Mouse (Mus musculus) thymus, postnatal 0 days (tissue): ENCODE data around the gene Plaur. TPM values are rescaled to one million over a fixed set of nuclear protein-coding genes. Genes with fewer than 3 reads are reported as not detected.
"Not testable (repeated sequence)": the region's sequence is repeated elsewhere in the genome, so short reads cannot be mapped to it uniquely, and the experiment has no call there.

Experiments used
- DNase-seq: peaks from one replicate; pipeline ENCODE4 v3.0.0-alpha.2; 2015; ENCODE audit warnings: low spot score
- polyA plus RNA-seq: library from polyadenylated mRNA; unstranded; fragments of >200 nt; fragmentation: Nextera tagmentation; extraction: Ambion mirVana; gene quantifications from 2 replicates; pipeline ENCODE4 v1.2.1, GENCODE M21; 2015

Plaur gene
- polyA plus RNA-seq, 1 experiment from 2014 or later, result 3.0 TPM

DNA sequence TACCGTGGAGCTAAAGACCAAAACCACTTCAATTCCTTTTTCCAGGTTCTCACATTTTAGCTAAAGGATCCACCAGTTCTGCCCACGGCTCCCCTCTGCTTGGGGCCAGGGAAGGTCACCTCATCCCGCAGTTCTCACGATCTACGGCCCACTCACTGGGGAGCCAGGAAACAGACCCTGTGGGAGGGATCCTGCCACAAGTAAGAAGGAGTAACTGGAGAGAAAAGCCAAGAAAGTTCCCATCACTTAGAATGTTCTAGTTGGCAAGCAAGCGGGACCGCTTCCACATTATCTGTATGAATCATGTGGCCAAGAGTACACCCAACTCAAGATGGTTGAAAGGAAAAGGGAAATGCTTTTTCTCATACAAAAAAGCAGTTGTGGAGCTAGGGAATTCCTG is 14.6 kb downstream of the Plaur start:
- DNase-seq, result no peak

DNA sequence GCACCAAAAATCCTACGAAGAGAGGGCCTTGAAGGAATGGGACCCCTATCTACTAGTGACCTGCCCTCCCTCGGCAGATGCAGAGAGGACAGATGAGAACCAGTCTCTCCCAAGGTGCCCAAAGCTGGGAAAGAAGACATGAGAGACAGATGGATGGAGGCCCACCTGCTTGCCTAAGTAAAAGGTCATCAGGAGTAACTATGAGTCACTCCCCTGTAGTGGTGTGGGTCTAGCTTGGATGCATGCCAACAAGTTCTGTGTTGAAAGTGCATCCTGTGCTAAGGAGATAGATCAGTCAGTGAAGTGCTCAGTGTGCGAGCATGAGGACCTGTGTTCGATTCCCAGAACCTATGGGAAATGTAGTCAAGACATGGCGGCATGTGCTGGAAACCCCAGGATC is 16.6 kb downstream of the Plaur start:
- DNase-seq, result no peak

DNA sequence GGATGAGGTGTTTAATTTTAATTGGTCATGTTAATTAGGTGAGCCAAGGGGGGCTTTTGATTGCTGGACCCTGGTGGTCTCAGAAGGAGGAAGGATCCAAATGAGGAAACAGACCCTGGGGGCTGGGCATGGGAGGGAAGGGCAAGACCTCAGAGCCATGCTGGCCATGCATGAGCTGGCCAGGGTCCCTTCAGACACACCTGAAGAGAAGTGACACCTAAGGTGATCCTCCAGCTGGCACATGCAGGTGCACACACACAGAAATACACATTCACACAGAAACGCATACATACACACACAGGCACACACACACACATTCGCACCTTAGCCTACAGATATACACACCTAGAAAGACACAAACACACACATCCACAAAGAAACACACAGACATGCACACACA is 17.4 kb downstream of the Plaur start:
- no peak for DNase-seq

DNA sequence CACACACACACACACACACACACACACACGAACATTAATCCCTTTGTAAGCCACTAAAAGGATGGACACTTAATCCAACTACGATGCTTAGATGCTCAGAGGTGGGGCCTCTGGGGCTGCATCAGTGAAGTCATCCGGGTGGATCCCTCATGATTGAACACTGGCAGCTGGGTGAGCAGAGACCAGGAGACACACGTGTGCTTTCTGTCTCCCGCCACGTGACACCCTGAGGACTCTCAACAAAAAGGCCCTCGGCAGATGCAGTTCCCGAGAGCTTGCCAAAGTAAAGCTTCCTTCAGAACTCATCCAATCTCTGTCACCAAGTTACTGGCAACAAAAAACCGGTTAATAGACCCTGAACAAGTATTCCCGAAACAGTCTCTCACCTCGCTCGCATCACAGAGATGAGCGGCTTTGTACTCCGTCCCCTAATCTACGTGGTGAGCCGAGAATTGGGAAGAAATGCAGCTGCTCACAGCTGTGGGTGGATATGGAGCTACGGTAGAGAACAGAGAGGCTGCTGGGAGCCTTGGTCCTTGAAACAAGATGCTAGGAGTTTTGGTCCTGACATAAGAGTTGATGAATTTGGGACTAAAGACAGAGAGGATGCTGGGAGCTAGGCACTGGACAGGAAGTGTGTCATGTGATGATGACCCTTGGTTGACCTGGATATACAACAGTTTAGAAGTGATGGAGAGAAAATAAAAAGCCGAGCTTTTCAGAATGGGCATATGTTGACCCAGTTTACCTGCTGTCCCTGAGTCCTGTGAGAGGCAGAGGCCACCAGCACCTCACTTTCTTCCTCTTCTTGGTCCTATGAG is 18.0 kb downstream of the Plaur start:
- DNase-seq, result no peak

DNA sequence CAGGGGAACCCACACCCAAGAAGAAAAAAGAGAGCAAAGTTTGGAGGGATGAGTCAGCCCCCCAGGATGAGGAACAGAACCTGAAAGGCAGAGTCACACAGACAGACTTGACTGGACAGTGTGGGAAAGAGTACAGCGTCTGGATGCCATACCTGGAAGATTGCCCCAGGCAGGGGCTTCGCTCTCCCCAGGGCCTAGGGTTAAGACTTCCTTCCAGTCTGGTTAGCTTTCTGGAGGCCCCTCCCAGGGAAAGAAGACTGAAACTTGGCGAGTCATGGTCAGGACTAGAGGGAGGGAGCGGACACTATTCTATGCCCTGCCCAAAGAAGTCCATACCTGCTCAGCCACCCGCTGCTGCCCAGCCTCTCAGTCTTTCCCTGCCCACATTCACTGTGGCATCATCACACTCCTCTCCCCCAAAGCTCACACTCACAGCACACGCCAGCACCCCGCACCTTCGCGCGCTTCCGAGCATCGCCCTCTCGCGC is 18.7 kb downstream of the Plaur start:
- no peak for DNase-seq

DNA sequence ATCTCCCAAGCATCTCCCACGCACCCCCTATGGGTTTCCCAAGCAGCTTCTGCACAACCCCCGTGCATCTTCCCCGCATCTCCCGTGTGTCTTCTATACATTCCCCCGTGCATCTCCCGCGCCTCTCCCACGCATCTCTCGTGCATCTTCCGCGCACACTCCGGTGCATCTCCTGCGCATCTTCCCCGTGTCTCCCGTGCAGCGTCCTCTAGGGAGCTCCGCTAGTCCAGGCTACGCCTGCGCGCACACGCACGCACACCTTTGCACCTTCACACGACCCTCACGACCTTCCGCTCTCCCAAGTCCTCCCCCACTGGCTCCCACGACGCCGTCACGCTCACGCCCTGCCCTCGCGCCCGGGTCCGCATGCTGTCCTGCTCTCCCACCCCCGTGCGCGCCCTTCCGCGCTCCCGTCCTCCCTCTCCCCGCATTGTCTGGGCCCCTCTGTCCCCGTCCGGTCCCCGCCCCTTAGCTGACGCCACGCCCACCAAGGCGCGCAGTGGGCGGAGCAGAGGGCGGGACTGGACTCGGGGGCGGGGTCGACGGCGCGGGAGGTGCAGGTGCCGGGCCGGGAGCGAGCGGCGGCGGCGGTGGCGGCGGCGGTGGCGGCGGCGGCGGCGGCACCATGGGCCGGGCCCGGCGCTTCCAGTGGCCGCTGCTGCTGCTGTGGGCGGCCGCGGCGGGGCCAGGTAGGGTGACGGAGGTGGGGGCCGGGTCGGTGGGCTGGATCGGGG is 19.4 kb downstream of the Plaur start, which contains the start of gene Cadm4:
Gene Cadm4 (plus strand): TSS at position 550 of the 734 bp plus-strand sequence.
- peak; percentile 91 for DNase-seq

DNA sequence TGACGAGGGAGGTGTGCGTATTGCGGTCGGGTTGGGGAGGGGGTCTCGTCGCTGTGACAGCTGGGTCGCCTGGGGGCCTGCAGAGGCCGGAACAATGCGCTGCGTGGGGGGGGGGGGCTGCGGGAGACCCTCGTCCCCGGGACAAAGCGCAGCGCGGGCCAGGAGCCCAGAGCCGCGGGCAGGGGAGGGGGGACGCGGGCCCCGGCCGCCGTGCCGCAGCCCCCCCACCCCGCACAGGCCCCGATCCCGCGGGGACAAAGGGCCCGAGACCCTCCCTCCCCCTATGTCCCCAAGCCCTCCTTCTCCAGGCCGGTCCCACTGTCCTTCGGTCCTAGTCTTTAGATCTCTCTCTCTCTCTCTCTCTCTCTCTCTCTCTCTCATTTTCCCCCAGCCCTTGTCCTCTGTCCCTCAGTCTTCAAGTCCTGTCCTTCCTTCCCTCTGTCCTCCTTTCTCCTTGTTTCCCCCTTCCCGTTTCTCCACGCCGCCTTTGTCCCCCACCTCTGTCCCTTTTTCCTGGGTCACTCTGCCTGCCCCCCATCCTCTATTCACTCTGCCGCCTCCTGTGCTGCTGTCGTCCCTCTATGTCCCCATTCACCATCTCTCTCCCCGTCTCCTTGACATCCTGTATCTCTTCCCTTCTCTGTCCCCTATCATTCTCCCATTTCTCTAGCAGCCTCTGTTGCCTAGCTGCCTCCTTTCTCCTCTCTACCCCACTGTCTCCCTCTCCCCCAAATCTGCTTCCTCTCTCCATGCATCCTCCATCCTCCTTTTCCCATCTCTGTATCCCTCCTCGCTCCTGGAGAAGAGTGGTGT is 20.1 kb downstream of the Plaur start:
- no peak for DNase-seq

DNA sequence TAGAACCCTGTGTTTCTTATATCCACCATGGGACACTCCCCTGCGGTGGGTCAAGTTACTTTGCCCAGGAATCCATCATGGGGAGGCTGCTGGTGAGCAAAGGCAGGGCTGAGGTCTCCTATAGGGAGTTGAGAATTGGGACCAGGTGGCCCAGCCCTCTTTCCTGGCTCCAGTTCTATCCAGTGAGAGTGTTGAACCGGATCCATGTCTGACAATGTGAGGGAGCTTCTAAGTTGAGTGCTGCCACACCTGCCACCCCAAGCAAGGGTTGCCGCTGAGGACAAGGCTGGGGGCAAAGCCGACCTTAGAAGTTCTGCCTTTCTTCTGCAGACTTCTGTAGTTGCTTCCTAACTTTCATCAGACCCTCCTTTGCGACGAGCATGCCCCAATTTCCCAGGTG is 21.0 kb downstream of the Plaur start:
- DNase-seq, result not testable (repeated sequence)

DNA sequence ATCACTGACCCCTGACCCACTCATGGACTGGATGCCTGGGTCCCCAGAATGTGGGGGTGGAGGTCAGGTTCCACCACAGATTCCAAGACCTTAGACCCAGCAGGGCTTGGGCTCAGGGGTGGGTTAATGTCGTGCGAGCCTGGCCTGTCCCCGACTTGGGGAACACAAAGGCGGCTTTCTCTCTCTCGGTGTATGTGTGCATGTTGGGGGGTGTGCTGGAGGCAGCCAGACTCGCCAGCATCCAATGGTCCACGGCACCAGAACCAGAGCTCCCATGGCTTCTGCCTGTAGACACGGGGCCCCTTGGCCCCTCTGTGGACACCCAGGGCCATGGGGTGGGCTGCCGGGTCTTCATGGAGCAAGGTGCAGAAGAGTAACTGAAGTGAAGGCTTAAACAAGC is 23.2 kb downstream of the Plaur start:
- DNase-seq, result no peak

DNA sequence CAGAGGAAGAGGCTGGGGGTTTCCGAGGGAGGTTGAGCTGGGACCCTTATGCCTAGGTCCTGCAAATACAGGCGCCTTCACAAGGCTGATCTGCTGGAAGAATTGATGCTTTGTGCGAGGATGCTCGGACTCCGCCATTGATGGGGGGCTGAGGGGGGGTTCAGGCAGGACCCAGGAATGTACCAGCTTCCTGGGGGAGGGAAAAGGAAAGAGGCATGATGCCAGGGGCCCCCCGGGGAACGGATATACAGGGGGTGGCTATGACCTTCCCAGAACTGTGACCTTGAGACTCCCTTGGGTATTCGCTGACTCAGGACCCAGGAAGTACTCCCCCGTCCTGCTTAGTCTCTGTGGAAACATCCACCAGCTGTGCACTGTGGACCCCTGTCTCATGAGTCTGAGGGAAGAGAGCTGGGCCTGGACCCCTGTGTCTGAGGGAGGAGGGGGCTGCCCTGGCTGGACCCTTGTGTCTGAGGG is 24.4 kb downstream of the Plaur start:
- no peak for DNase-seq

DNA sequence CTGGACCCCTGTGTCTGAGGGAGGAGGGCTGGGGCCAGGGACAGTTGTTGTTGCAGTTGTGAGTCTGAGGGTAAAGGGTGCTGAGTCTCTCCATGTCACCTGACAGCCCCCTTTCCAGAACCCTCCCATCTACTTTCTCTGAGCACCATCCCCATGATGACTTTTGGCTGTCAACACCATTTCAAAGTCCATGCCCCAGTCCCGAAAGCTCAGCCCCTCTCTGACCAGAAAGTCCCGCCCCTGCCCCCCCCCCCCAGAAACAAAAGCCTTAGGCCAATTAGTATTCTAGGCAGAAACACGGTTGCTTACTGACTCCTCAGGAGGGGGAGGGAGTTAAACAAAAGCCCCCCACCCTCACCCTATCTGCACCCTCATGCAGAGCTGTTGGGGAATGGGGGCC is 25.1 kb downstream of the Plaur start:
- DNase-seq, result no peak

DNA sequence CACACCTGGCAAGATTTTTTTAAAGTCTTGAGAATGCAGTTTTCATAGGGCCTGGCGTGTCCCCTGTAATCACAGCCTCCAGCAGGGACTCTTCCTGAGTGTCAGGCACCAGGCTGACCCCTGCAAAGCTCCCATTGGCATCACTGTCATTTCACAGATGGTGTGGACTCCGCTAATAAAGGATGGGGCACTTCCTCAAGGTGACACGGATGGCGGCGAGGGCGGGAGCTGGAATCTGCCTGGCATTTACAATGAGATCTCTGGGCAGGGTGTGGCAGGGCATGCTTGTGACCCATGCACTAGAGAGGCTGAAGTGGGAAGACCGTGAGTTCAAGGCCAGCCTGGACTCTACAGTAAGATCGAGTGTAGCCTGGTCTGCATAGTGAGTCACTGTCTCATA is 26.0 kb downstream of the Plaur start:
- no peak for DNase-seq

DNA sequence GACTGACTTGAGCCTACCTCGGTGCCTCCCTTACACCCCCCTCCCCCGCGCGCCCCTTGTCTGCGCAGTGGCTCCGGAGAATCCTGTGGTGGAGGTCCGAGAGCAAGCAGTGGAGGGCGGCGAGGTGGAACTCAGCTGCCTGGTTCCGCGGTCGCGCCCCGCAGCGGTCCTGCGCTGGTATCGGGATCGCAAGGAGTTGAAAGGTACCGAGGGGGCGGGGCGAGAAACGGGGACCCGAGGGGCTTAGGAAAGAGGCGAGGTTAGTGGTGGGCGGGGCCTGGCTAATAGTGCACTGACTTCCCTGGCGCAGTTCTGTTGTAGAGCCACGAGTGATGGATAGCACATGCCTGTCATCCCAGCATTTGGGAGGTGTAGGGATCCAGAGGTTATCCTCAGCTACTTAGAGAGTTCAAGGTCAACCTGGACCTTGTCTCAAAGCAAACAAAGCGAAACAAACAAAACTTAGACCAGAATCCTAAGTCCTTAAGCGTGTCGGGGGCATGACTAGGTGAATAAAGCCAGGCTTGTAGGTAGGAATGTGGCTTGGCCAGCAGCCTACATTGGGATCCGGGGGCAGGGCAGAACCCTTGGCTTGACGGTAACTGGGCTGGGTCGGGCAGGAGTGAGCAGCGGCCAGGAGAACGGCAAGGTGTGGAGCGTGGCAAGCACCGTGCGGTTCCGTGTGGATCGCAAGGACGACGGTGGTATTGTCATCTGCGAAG is 37.7 kb downstream of the Plaur start:
- no peak for DNase-seq

DNA sequence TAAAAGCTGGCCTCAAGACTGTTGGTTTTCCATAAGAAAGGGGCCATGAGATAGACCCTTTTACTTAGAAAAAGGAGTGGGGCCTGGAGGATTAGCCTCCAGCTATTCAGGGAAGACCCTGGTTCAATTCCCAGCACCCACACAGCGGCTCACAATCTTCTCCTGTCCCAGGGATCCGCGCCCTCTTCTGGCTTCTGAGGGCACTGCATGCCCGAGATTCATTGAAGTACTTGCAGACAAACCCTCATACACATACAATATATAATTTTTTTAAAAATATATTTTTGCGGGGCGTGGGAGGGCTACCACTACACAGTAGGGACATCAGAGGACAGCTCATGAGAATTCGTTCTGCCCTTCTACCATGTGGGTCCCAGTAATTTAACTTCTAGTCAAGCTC is 38.6 kb downstream of the Plaur start:
- peak; percentile 41 for DNase-seq

DNA sequence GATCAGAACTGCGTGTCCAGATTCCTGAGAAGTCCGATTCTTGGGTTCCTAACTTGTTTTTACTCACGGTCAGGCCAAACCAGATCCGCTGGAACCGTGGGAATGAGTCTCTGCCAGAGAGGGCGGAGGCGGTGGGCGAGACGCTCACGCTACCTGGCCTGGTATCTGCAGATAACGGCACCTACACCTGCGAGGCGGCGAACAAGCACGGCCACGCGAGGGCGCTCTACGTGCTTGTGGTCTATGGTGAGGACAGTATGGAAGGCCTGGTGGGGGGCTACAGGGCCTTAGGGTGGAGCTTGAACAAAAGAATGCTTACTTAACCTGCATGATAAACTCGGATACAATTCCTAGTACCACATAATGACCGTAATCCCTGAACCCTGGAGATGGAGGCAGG is 39.2 kb downstream of the Plaur start:
- DNase-seq, result no peak

DNA sequence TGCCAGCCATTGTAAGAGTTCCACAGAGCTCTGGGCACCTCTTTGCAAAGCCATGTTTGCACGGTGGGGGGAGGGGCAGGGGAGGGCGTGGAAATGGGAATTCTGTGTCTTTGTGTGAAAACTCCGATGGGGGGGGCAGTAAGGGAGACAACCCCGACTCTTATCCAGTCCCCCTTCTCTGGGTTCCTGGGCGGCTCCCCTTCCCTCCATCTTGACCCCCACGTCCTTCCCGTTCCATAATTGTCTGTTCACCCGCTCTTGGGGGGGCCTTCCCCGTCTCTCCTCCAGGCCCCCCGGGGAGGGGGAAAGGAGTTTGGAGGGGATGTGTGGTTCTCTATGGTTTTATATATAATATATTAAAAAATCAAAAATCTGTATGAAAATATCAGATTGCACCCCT is 41.7 kb downstream of the Plaur start:
- no peak for DNase-seq

DNA sequence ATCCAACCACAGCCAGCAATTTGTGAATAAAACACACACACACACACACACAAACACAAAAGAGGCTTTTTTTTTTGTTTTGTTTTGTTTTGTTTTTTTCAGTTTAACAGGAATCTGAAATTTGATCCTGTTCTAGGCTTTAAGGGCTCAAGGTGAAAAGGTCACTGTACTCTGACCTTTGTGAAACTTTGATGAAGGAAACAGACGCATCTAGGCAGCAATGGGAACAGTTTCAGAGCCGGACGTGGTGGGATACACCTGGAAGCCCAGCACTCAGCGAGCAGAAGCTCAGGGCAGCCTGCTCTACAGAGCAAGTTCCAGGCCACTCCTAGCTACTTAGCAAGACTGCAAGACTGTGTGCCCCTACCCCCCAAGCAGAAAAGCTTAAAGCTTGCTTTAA is 42.6 kb downstream of the Plaur start:
- DNase-seq, result no peak

DNA sequence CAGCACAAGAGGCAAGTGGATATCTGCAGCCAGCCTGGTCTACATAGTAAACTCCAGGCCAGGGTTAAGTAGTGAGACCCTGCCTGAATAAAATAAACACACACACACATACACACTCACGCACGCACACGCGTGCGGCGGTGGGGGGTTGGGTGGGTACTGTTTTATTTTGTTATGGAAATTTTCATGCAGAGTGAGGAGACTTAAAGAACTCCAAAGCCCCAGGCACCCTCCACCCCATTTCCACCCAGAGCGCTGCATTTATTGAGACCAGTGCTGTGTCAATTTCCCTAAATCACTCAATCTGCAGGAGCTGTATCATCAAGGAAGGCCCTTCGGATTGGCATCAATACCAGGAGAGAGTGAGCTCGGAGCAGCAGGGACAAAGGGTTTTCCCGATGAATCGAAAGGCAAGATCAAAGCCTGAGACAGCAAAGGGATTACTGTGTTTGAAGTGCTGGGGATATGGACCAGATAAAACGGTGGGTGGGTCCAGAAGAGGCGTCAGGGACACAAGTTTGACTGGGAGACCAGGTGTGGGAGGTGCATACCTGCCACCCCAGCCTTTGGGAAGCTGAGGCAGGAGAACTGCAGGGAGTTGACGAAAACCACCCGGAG is 43.3 kb downstream of the Plaur start:
- no peak for DNase-seq

DNA sequence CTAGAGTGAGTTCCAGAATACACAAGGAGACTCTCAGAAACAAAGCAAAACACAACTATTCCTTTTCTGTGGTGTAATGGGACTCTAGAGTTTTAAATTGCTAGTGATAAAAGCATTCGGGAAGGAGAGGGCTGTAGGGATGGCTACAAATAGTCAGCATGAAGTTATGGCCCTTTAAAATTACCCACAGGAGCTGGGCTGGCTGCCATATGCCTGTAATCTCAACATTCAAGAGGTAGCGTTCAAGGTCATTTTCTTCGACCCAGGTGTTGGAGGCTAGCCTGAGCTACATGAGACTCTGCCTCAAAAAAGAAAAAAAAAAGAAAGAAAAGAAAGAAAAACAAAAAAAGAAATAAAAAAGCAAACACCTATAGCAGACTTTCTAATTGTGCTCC is 43.8 kb downstream of the Plaur start:
- no peak for DNase-seq

DNA sequence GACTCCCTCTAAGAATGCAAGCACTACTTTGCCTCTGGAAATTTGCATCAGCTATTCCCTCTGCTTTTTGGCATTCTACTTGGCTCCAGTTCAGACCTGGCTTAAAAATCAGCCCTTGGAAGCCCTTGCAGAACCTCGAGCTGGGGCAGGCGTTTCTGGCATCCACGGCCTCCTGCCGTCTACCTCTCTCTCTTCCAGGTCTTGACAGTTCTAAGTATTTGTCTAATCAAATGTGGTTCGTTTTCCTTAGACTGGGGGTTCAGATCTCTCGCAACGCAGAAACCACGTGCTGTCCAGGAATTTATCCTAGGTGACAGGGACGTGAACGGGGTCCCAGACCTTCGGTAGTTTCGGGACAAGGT is 44.2 kb downstream of the Plaur start:
- DNase-seq, result no peak
